Mouse (Mus musculus): Measurements from ENCODE around the gene Ppil1.

DNA sequence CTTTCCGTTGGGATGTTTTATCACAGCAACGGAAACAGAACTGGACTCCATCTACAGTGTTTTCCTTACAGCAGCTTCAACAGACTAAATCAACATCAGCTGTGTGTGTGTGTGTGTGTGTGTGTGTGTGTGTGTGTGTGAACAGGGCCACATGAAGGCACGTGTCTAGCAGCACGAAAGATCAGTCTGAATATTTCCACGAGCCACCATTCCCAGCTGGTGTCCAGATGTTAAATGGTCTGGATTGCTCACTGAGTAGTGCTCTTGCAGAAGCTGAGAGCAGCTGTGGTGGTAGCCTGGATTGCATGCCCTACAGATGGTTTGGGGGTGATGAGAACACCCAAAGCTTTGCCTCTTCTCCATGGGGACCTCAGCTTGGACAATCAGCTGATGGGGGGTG lies 46.0 kb downstream of the Ppil1 start:
- TF ChIP-seq POLR2A (IDR thresholded peaks at IDR 0.05; ENCODE audit: borderline replicate concordance, low read depth, low read length) (no peak), CTCF (IDR thresholded peaks at IDR 0.05; ENCODE audit: low read depth, low read length) (no peak)
